Comparison of ENCODE assay signal across 17 mouse cellular contexts in genomic region chr7:38129986-38130729, GRCm38 (mm10). TPM values are rescaled to one million over a fixed set of nuclear protein-coding genes. Genes with fewer than 3 reads are reported as not detected.
DNase-seq lines count a peak whose midpoint lies in the region; ATAC-seq and TF ChIP-seq lines count a peak whose summit lies in the region.
"Had no signal": no experiment of that assay in that cellular context is flagged by ENCODE, and none has a peak within 500 bp of the region (broad histone marks: within the 10 kb centered on the region; RNA-seq: fewer than 3 reads in every experiment).

No protein-coding gene starts in this region.

- H3K9me3 ChIP-seq in lung, embryonic 14.5 days (ENCODE audit: low read depth, low read length) = no peaks in the 10 kb centered on the region
- no peaks in the 10 kb centered on the region for H3K9me3 ChIP-seq in embryonic facial prominence, embryonic 14.5 days (ENCODE audit: control insufficient read depth, low read length)
- H3K9me3 ChIP-seq in neural tube, embryonic 12.5 days = no peaks in the 10 kb centered on the region
- H3K9me3 ChIP-seq: embryonic facial prominence, embryonic 15.5 days had no signal

- no peak overlapping the region for H3K4me2 ChIP-seq in lung, embryonic 14.5 days
- H3K4me2 ChIP-seq in embryonic facial prominence, embryonic 14.5 days (ENCODE audit: low read depth, low read length) = no peak overlapping the region
- H3K4me2 ChIP-seq in neural tube, embryonic 12.5 days (replicated peaks) = 0 out of 2 replicates have a peak overlapping the region, but pooled peaks have one; percentile 20
- H3K4me2 ChIP-seq: embryonic facial prominence, embryonic 15.5 days; liver, embryonic 11.5 days; midbrain, embryonic 11.5 days had no signal

- H3K36me3 ChIP-seq in lung, embryonic 14.5 days (ENCODE audit: insufficient read depth) = no peaks in the 10 kb centered on the region
- no peaks in the 10 kb centered on the region for H3K36me3 ChIP-seq in embryonic facial prominence, embryonic 14.5 days (ENCODE audit: control insufficient read depth, insufficient read depth, low read length)
- H3K36me3 ChIP-seq in neural tube, embryonic 12.5 days = no peaks in the 10 kb centered on the region
- H3K36me3 ChIP-seq: embryonic facial prominence, embryonic 15.5 days had no signal

- no peak overlapping the region for H3K9ac ChIP-seq in lung, embryonic 14.5 days
- H3K9ac ChIP-seq in embryonic facial prominence, embryonic 14.5 days (ENCODE audit: low read depth, low read length) = no peak overlapping the region
- no peak overlapping the region for H3K9ac ChIP-seq in neural tube, embryonic 12.5 days
- H3K9ac ChIP-seq: embryonic facial prominence, embryonic 15.5 days had no signal

- no peaks in the 10 kb centered on the region for H3K27me3 ChIP-seq in lung, embryonic 14.5 days (ENCODE audit: insufficient read depth, low read length)
- no peaks in the 10 kb centered on the region for H3K27me3 ChIP-seq in embryonic facial prominence, embryonic 14.5 days (replicated peaks; ENCODE audit: control insufficient read depth, insufficient read depth, low read length)
- no peaks in the 10 kb centered on the region for H3K27me3 ChIP-seq in neural tube, embryonic 12.5 days (replicated peaks)
- H3K27me3 ChIP-seq: embryonic facial prominence, embryonic 15.5 days had no signal

- H3K4me3 ChIP-seq in lung, embryonic 14.5 days (ENCODE audit: low read depth, low read length) = no peak overlapping the region
- H3K4me3 ChIP-seq in embryonic facial prominence, embryonic 14.5 days (ENCODE audit: low read depth, low read length) = no peak overlapping the region
- H3K4me3 ChIP-seq in neural tube, embryonic 12.5 days = no peak overlapping the region
- H3K4me3 ChIP-seq: embryonic facial prominence, embryonic 15.5 days had no signal

- ATAC-seq in lung, embryonic 14.5 days (ENCODE audit: insufficient read depth) = peak; percentile 7; the same call in 1 of the 2 replicates
- peak; percentile 13; the same call in 1 of the 2 replicates for ATAC-seq in embryonic facial prominence, embryonic 14.5 days (ENCODE audit: low read depth)
- ATAC-seq in neural tube, embryonic 12.5 days (ENCODE audit: low FRiP score, low read depth) = peak; percentile 30
- ATAC-seq: forebrain, embryonic 16.5 days had no signal

- no peak for DNase-seq in lung, embryonic 14.5 days
- no peak for DNase-seq in lung, postnatal 36 days
- peak; percentile 59 for DNase-seq in embryo, embryonic 11 days
- DNase-seq in embryonic facial prominence, embryonic 14.5 days (ENCODE audit: low spot score) = peak; percentile 33
- DNase-seq in cerebellum, postnatal 36 days = no peak
- DNase-seq in natural killer cell, adult 2 months (ENCODE audit: low spot score in 2 of 2) = no peak
- DNase-seq: cerebellum, adult 8-10 months; gastrocnemius, postnatal 14 days; heart, postnatal 14 days; kidney, adult 11 months; lung, postnatal 10 days; thymus, adult 2 months had no signal

- no peak overlapping the region for H3K27ac ChIP-seq in lung, embryonic 14.5 days (ENCODE audit: low read depth)
- no peak overlapping the region for H3K27ac ChIP-seq in embryonic facial prominence, embryonic 14.5 days (replicated peaks; ENCODE audit: low read depth, low read length)
- no peak overlapping the region for H3K27ac ChIP-seq in neural tube, embryonic 12.5 days
- H3K27ac ChIP-seq: embryonic facial prominence, embryonic 15.5 days had no signal

- no peak for TF ChIP-seq CTCF in lung, embryonic 14.5 days (IDR thresholded peaks at IDR 0.05; ENCODE audit: low read depth)

- 64% methylated on average over 26 of the region's 26 CpGs for WGBS in lung, embryonic 14.5 days
- 53% methylated on average over 26 of the region's 26 CpGs for WGBS in embryonic facial prominence, embryonic 14.5 days
- 50% methylated on average over 26 of the region's 26 CpGs for WGBS in neural tube, embryonic 12.5 days

- no peaks in the 10 kb centered on the region for H3K4me1 ChIP-seq in lung, embryonic 14.5 days (ENCODE audit: insufficient read depth)
- H3K4me1 ChIP-seq in embryonic facial prominence, embryonic 14.5 days (ENCODE audit: control insufficient read depth, insufficient read depth, low read length) = 0 out of 2 replicates have a peak, but pooled peaks cover 3% of the 10 kb centered on the region
- H3K4me1 ChIP-seq in neural tube, embryonic 12.5 days = peaks cover 10% of the 10 kb centered on the region; the same call in 1 of the 2 replicates

RNA-seq across cellular contexts. Expression of gene Ccne1, which starts 22.8 kb away (rescaled TPM):
- polyA plus RNA-seq in lung, embryonic 14.5 days (2014; fragmentation: Nextera tagmentation; extraction: Ambion mirVana) = 76.4 and 79.8 TPM in 2 replicates
- polyA plus RNA-seq in embryonic facial prominence, embryonic 14.5 days (2014; fragmentation: Nextera tagmentation; extraction: Ambion mirVana) = 73.7 and 82.9 TPM in 2 replicates
- 40.9 and 41.2 TPM in 2 replicates for polyA plus RNA-seq in neural tube, embryonic 12.5 days (2016; fragmentation: Nextera tagmentation; extraction: Ambion mirVana)

RNA-seq across cellular contexts. Expression of gene 1600014C10Rik, which starts 52.9 kb away (rescaled TPM):
- polyA plus RNA-seq in lung, embryonic 14.5 days (2014; fragmentation: Nextera tagmentation; extraction: Ambion mirVana) = 15.0 and 15.1 TPM in 2 replicates
- 15.6 and 17.5 TPM in 2 replicates for polyA plus RNA-seq in embryonic facial prominence, embryonic 14.5 days (2014; fragmentation: Nextera tagmentation; extraction: Ambion mirVana)
- polyA plus RNA-seq in neural tube, embryonic 12.5 days (2016; fragmentation: Nextera tagmentation; extraction: Ambion mirVana) = 20.0 and 20.8 TPM in 2 replicates

Comparison
In these comparisons a context has a peak if more than half of its experiments do, and no peak if none do; other contexts are left out.
1. DNase-seq: peak in embryo, embryonic 11 days (single experiment) and embryonic facial prominence, embryonic 14.5 days (single experiment); none in lung, embryonic 14.5 days (single experiment), lung, postnatal 36 days (single experiment), cerebellum, postnatal 36 days (0 of 2) and natural killer cell, adult 2 months (0 of 2).
2. Peak in every context shown above with its lines, with median percentiles within 50 percentile points of each other: ATAC-seq.